Mouse (Mus musculus): Measurements from ENCODE around the gene Map2k4.

DNA sequence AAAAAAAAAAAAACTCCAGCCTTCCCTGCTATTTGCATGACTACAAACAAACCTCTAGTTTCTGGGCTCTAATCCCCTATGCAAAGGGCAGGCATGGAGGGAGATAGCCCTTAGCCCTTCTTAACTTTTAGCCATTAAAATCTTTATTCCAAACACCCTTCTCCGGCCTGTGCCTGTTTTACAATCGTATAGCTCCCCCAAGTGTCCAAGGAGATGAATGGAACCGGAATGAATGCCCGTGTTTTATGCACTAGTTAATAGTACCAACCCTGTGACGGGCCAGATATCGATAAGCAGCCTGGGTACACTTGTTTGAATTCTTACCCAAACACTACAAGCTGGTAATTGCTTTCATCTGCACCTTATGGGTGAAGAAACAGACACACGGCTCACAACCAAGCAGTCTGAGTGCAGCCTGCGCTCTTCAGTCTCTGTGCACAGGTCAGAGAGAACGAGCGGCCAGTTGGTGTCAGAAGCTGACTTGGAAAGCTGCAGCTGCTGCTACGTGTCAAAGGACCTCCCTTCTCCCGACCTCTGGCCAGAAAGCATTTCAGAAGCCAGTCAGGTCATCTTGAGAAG lies 109.2 kb downstream of the Map2k4 start:
- no peak for TF ChIP-seq MYOG (IDR thresholded peaks at IDR 0.05; ENCODE audit: control insufficient read depth, extremely low read depth, insufficient read length)
- TF ChIP-seq CTCF (IDR thresholded peaks at IDR 0.05; ENCODE audit: control insufficient read depth, insufficient read depth, insufficient read length): peak; percentile 16

All from C2C12 (cell line).